Mouse (Mus musculus): ENCODE data around the gene P4ha2. TPM values are rescaled to one million over a fixed set of nuclear protein-coding genes. Genes with fewer than 3 reads are reported as not detected.

The P4ha2 gene
- polyA plus RNA-seq, 2 experiments, result 1.7 to 1.8 TPM

DNA sequence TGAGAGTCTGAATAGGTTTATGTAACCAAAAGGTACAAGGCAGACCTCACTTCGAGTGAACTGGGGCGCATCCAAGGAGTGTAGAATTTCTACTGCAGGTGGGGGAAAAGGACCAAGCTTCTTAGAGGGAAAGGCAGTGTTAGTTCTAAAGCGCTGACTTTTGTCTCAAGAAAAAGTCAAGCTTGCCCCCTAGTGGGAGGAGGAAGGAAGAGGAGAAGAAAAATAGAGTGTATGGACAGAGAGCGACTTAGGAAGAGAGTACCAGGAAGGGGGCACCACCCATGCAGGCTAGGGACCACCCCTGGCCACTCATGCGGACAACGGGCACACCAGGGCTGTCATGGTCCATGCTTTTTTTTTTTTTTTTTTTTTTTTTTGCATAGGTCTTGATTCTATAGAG lies 45.6 kb upstream of the P4ha2 start:
- ATAC-seq (ENCODE audit: insufficient read depth) (no peak), DNase-seq (ENCODE audit: low read depth in 3 of 3, low spot score in 3 of 3) (peak; percentile 47 to 67 (median 58))
- no peaks in the 10 kb centered on the region for H3K36me3 ChIP-seq (replicated peaks; ENCODE audit: control insufficient read depth, insufficient read depth, low read depth)
- H3K27me3 ChIP-seq (ENCODE audit: control insufficient read depth, insufficient read depth, low read length), result no peaks in the 10 kb centered on the region
- 20% methylated on average over 6 of the region's 6 CpGs for WGBS (ENCODE audit: insufficient replicate concordance)
- no peak overlapping the region for H3K4me3 ChIP-seq (ENCODE audit: insufficient read depth in 1 of 2, low read depth in 2 of 2, low read length in 2 of 2)
- H3K9me3 ChIP-seq (ENCODE audit: control insufficient read depth, low read length), result no peaks in the 10 kb centered on the region
- H3K27ac ChIP-seq, result no peak overlapping the region
- H3K4me1 ChIP-seq (replicated peaks; ENCODE audit: control insufficient read depth in 2 of 2, insufficient read depth in 2 of 2, low read length in 1 of 2), result peaks cover 0 to 14% of the 10 kb centered on the region in 2 experiments; a peak in 3 of 4 replicates
- no peak overlapping the region for H3K9ac ChIP-seq (replicated peaks)
- TF ChIP-seq CTCF (IDR thresholded peaks at IDR 0.05; ENCODE audit: low read depth) (peak; percentile 78), EP300 (IDR thresholded peaks at IDR 0.05; ENCODE audit: low read depth) (no peak)
- no peak overlapping the region for H3K4me2 ChIP-seq (ENCODE audit: low read depth)

DNA sequence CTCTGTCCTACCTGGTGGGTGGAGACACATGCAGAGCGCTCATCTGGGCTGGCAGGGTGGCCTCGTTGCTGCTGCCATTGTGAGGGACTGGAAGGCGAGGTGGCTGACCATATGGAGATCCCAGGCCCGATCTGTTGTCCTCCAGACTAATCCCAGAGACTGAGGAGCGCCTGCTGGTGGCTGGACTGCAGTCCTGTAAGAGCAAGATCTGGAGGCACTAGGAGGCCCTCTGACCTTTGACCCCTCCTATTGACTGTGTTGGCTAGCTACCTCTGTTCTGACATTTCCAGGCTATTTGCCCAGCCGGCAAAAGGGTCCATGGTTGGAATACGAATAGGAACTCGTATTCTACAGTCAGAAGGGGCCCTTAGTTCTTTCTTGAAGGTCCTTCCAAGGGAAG lies 43.8 kb upstream of the P4ha2 start:
- TF ChIP-seq CTCF (IDR thresholded peaks at IDR 0.05; ENCODE audit: low read depth), result peak; percentile 55
- no peak for TF ChIP-seq EP300 (IDR thresholded peaks at IDR 0.05; ENCODE audit: low read depth)
- no peaks in the 10 kb centered on the region for H3K27me3 ChIP-seq (ENCODE audit: control insufficient read depth, insufficient read depth, low read length)
- no peaks in the 10 kb centered on the region for H3K9me3 ChIP-seq (ENCODE audit: control insufficient read depth, low read length)
- H3K4me1 ChIP-seq (replicated peaks; ENCODE audit: control insufficient read depth in 2 of 2, insufficient read depth in 2 of 2, low read length in 1 of 2), result peaks cover 0 to 14% of the 10 kb centered on the region in 2 experiments; a peak in 3 of 4 replicates
- H3K27ac ChIP-seq, result no peak overlapping the region
- no peak overlapping the region for H3K4me2 ChIP-seq (ENCODE audit: low read depth)
- H3K4me3 ChIP-seq (ENCODE audit: insufficient read depth in 1 of 2, low read depth in 2 of 2, low read length in 2 of 2), result no peak overlapping the region
- DNase-seq (ENCODE audit: low read depth in 3 of 3, low spot score in 3 of 3) (peak; percentile 11 to 27 (median 26)), ATAC-seq (ENCODE audit: insufficient read depth) (no peak)
- no peak overlapping the region for H3K9ac ChIP-seq (replicated peaks)
- no peaks in the 10 kb centered on the region for H3K36me3 ChIP-seq (replicated peaks; ENCODE audit: control insufficient read depth, insufficient read depth, low read depth)
- 57% methylated on average over 8 of the region's 8 CpGs for WGBS (ENCODE audit: insufficient replicate concordance)

DNA sequence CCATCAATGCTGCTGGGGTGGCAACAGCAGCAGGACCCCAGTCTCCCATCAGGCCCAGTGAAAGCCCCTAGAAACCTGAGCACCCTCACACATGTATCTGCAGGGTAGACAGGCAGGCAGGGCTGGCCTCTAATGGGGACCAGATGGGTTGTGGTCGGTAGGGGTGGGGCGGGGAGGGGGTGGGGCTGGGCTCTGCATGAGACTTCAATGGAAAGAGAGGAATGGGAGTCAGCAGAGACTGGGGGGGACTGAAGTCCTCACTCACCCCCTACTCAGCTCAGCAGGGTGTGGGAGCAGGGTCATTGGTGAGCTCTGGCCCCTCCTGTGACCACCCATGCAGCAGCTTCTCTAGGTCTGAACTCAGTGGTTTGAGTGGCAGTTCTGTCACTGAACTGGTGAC lies 42.5 kb upstream of the P4ha2 start:
- no peak overlapping the region for H3K4me2 ChIP-seq (ENCODE audit: low read depth)
- no peak overlapping the region for H3K9ac ChIP-seq (replicated peaks)
- H3K4me3 ChIP-seq (ENCODE audit: insufficient read depth in 1 of 2, low read depth in 2 of 2, low read length in 2 of 2), result no peak overlapping the region
- WGBS (ENCODE audit: insufficient replicate concordance), result 52% methylated on average over 2 of the region's 2 CpGs
- H3K27me3 ChIP-seq (ENCODE audit: control insufficient read depth, insufficient read depth, low read length), result no peaks in the 10 kb centered on the region
- no peak for DNase-seq (ENCODE audit: low read depth in 3 of 3, low spot score in 3 of 3)
- no peaks in the 10 kb centered on the region for H3K36me3 ChIP-seq (replicated peaks; ENCODE audit: control insufficient read depth, insufficient read depth, low read depth)
- no peak for ATAC-seq (ENCODE audit: insufficient read depth)
- peaks cover 0 to 14% of the 10 kb centered on the region in 2 experiments; a peak in 3 of 4 replicates for H3K4me1 ChIP-seq (replicated peaks; ENCODE audit: control insufficient read depth in 2 of 2, insufficient read depth in 2 of 2, low read length in 1 of 2)
- H3K9me3 ChIP-seq (ENCODE audit: control insufficient read depth, low read length), result no peaks in the 10 kb centered on the region
- no peak for TF ChIP-seq EP300 (IDR thresholded peaks at IDR 0.05; ENCODE audit: low read depth)
- TF ChIP-seq CTCF (IDR thresholded peaks at IDR 0.05; ENCODE audit: low read depth), result no peak
- no peak overlapping the region for H3K27ac ChIP-seq

DNA sequence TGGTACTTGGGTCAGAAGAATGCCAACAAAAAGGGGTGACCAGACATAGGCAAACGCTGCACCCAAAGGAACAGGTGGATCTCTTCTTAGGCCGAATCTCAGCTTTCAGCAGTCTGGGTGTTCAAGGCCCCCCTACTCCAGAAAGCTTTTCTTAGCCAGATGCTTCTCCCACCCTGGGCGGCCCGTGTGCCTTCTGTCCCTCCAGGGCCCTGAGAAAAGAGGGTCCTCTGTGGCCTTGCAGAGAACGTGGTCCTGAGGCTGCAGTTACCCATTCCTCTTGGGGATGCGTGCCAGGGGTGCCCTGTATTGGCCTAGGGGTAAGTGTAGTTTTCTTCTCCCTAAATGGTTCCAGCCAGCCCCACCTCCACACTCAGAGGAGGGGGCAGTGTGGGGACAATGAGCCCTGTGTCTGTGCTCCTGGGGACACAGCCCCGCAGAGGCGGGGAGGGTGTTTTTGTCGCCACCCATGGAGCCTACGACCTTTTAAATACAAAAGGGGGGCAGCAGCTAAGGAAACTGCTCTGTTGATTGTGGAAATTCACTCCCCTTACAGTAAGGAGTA lies 41.8 kb upstream of the P4ha2 start:
- 61% methylated on average over 10 of the region's 10 CpGs for WGBS (ENCODE audit: insufficient replicate concordance)
- no peaks in the 10 kb centered on the region for H3K36me3 ChIP-seq (replicated peaks; ENCODE audit: control insufficient read depth, insufficient read depth, low read depth)
- H3K9ac ChIP-seq (replicated peaks), result no peak overlapping the region
- no peak overlapping the region for H3K4me2 ChIP-seq (ENCODE audit: low read depth)
- H3K4me1 ChIP-seq (replicated peaks; ENCODE audit: control insufficient read depth in 2 of 2, insufficient read depth in 2 of 2, low read length in 1 of 2), result peaks cover 0 to 9% of the 10 kb centered on the region in 2 experiments; a peak in 3 of 4 replicates
- no peak overlapping the region for H3K4me3 ChIP-seq (ENCODE audit: insufficient read depth in 1 of 2, low read depth in 2 of 2, low read length in 2 of 2)
- no peaks in the 10 kb centered on the region for H3K27me3 ChIP-seq (ENCODE audit: control insufficient read depth, insufficient read depth, low read length)
- no peak for DNase-seq (ENCODE audit: low read depth in 3 of 3, low spot score in 3 of 3)
- ATAC-seq (ENCODE audit: insufficient read depth), result no peak
- no peak for TF ChIP-seq EP300 (IDR thresholded peaks at IDR 0.05; ENCODE audit: low read depth)
- TF ChIP-seq CTCF (IDR thresholded peaks at IDR 0.05; ENCODE audit: low read depth), result no peak
- no peaks in the 10 kb centered on the region for H3K9me3 ChIP-seq (ENCODE audit: control insufficient read depth, low read length)
- H3K27ac ChIP-seq, result no peak overlapping the region

DNA sequence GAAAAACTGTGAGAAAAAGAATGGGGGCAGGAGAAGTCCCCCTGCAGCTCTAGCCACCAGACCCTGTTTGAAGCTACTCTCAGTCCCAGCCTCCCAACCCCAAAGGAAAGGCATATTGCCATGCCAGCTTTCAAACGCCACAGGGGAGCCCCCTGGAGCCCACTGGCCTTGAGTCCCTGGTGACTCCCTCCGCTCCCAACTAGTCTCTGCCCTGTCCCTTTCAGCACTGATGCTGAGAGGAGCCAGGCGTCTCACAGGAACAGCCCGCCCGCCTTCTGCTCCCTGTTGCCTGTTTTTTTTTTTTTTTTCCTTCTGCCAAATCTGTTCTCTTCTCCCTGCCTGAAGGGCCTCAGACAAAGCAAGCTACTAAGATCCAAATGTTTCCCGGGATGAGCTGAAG lies 41.3 kb upstream of the P4ha2 start:
- Histone ChIP-seq H3K9ac (replicated peaks) (no peak overlapping the region), H3K4me3 (ENCODE audit: insufficient read depth in 1 of 2, low read depth in 2 of 2, low read length in 2 of 2) (no peak overlapping the region), H3K4me1 (replicated peaks; ENCODE audit: control insufficient read depth in 2 of 2, insufficient read depth in 2 of 2, low read length in 1 of 2) (peaks cover 0 to 4% of the 10 kb centered on the region in 2 experiments; a peak in 1 of 4 replicates), H3K27me3 (ENCODE audit: control insufficient read depth, insufficient read depth, low read length) (no peaks in the 10 kb centered on the region), H3K36me3 (replicated peaks; ENCODE audit: control insufficient read depth, insufficient read depth, low read depth) (no peaks in the 10 kb centered on the region), H3K9me3 (ENCODE audit: control insufficient read depth, low read length) (no peaks in the 10 kb centered on the region), H3K27ac (no peak overlapping the region), H3K4me2 (ENCODE audit: low read depth) (no peak overlapping the region)
- DNase-seq (ENCODE audit: low read depth in 3 of 3, low spot score in 3 of 3) (no peak), ATAC-seq (ENCODE audit: insufficient read depth) (no peak)
- 40% methylated on average over 6 of the region's 6 CpGs for WGBS (ENCODE audit: insufficient replicate concordance)
- no peak for TF ChIP-seq EP300 (IDR thresholded peaks at IDR 0.05; ENCODE audit: low read depth)
- no peak for TF ChIP-seq CTCF (IDR thresholded peaks at IDR 0.05; ENCODE audit: low read depth)
